Mouse (Mus musculus) CD4-positive, CD25-positive, alpha-beta regulatory T cell, adult 2 months (primary cell): ENCODE results near the gene Sh3bgrl2.
"Not testable (repeated sequence)": the region's sequence is repeated elsewhere in the genome, so short reads cannot be mapped to it uniquely, and the experiment has no call there.

Experiments used
- DNase-seq: peaks from one replicate; pipeline ENCODE4 v3.0.0-alpha.2; 2012; ENCODE audit warnings: low read depth, low spot score

Sh3bgrl2 gene

GRCm38 (mm10) chr9:83547830-83548689, at the start of gene Sh3bgrl2:
Gene Sh3bgrl2, plus strand, starts transcription at chr9:83548327.
- DNase-seq: peak; percentile 70

- not testable (repeated sequence) for DNase-seq
These were observed 29.0 kb upstream of the Sh3bgrl2 start for GRCm38 (mm10) chr9:83519081-83519480.

- DNase-seq: no peak
These were observed 28.5 kb upstream of the Sh3bgrl2 start for GRCm38 (mm10) chr9:83519510-83520155.

- no peak for DNase-seq
These were observed 20.6 kb upstream of the Sh3bgrl2 start for GRCm38 (mm10) chr9:83527341-83528060.

GRCm38 (mm10) chr9:83533044-83533769, 14.9 kb upstream of the Sh3bgrl2 start:
- DNase-seq: peak; percentile 18

- no peak for DNase-seq
These were observed 11.2 kb upstream of the Sh3bgrl2 start for GRCm38 (mm10) chr9:83536959-83537358.

GRCm38 (mm10) chr9:83537510-83537909, 10.6 kb upstream of the Sh3bgrl2 start:
- no peak for DNase-seq

- DNase-seq: no peak
These were observed 10.1 kb upstream of the Sh3bgrl2 start for GRCm38 (mm10) chr9:83537921-83538536.

- no peak for DNase-seq
These were observed 8.2 kb upstream of the Sh3bgrl2 start for GRCm38 (mm10) chr9:83539809-83540491.

GRCm38 (mm10) chr9:83540492-83540857, 7.7 kb upstream of the Sh3bgrl2 start:
- no peak for DNase-seq

- no peak for DNase-seq
These were observed 7.2 kb upstream of the Sh3bgrl2 start for GRCm38 (mm10) chr9:83540975-83541374.

- DNase-seq: no peak
These were observed 2.9 kb upstream of the Sh3bgrl2 start for GRCm38 (mm10) chr9:83545240-83545639.

GRCm38 (mm10) chr9:83546316-83546715, 1.8 kb upstream of the Sh3bgrl2 start:
- no peak for DNase-seq

- no peak for DNase-seq
These were observed 898 bp upstream of the Sh3bgrl2 start for GRCm38 (mm10) chr9:83547229-83547628.

- DNase-seq: peak; percentile 27
These were observed 1.7 kb downstream of the Sh3bgrl2 start for GRCm38 (mm10) chr9:83549866-83550265.

- no peak for DNase-seq
These were observed 3.0 kb downstream of the Sh3bgrl2 start for GRCm38 (mm10) chr9:83551116-83551515.

GRCm38 (mm10) chr9:83551632-83552031, 3.5 kb downstream of the Sh3bgrl2 start:
- DNase-seq: peak; percentile 43

- DNase-seq: no peak
These were observed 7.5 kb downstream of the Sh3bgrl2 start for GRCm38 (mm10) chr9:83555580-83555979.

GRCm38 (mm10) chr9:83556236-83556635, 8.1 kb downstream of the Sh3bgrl2 start:
- no peak for DNase-seq
